Mouse (Mus musculus): Measurements from ENCODE around the gene Wdr74. TPM values are rescaled to one million over a fixed set of nuclear protein-coding genes. Genes with fewer than 3 reads are reported as not detected.
"Not testable (repeated sequence)": the region's sequence is repeated elsewhere in the genome, so short reads cannot be mapped to it uniquely, and the experiment has no call there.

The Wdr74 gene
- total RNA-seq, 2 experiments from 2014 or later = 47.4 to 55.0 TPM

- DNase-seq (ENCODE audit: low spot score in 2 of 2) = no peak
- TF ChIP-seq CTCF (conservative IDR thresholded peaks at IDR 0.05) = no peak
- peak overlapping the region; percentile 92 for H3K27ac ChIP-seq
- H3K4me3 ChIP-seq = peak overlapping the region; percentile 91
Measured at GRCm38 (mm10) chr19:8711506-8711905, 24.1 kb upstream of the Wdr74 start.

- peak overlapping the region; percentile 91 for H3K4me3 ChIP-seq
- no peak for DNase-seq (ENCODE audit: low spot score in 2 of 2)
- H3K27ac ChIP-seq = peak overlapping the region; percentile 92
- TF ChIP-seq CTCF (conservative IDR thresholded peaks at IDR 0.05) = no peak
Measured at GRCm38 (mm10) chr19:8711949-8712869, 23.4 kb upstream of the Wdr74 start.

GRCm38 (mm10) chr19:8712870-8713305 lies 22.7 kb upstream of the Wdr74 start:
- Histone ChIP-seq H3K4me3 (peak overlapping the region; percentile 91), H3K27ac (peak overlapping the region; percentile 92)
- peak; percentile 58 for DNase-seq (ENCODE audit: low spot score in 2 of 2)
- no peak for TF ChIP-seq CTCF (conservative IDR thresholded peaks at IDR 0.05)

DNA sequence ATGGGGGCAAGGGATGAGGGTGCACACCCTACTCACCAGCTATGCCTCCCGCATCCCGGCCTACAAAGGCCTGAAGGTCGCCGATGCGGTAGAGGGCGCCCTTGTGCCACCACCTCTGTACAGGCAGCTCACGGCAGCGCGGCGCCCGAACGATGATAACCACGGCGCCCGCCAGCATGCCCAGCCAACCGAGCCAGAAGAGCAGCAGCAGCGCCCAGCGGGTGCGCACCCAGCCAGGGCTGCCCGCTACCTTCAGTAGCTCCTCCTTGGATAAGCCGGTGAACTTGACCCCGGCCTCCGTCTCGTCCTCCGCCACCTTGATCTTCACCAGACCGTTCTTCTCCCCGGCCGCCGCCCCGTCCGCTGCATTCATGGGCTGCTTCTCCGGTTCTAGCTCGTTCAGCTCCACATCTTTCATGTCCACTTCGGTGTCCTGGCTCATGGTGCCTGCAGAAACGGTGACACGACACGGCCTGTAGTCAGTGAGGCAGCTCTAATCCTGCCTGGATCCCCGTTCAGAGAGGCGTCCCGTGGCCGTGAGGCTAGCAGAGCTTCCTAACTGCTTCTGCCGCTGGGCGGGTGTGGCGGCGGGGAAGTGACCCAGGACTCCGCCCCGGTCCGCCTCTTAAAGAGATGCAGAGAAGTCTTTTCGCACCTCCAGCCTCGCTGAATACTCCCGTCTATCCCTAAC lies 22.2 kb upstream of the Wdr74 start:
- peak; percentile 90 to 95 for DNase-seq (ENCODE audit: low spot score in 2 of 2)
- Histone ChIP-seq H3K27ac (peak overlapping the region; percentile 92), H3K4me3 (peak overlapping the region; percentile 91)
- TF ChIP-seq CTCF (conservative IDR thresholded peaks at IDR 0.05) = peak; percentile 85

- H3K4me3 ChIP-seq = peak overlapping the region; percentile 91
- no peak for TF ChIP-seq CTCF (conservative IDR thresholded peaks at IDR 0.05)
- peak overlapping the region; percentile 92 for H3K27ac ChIP-seq
- DNase-seq (ENCODE audit: low spot score in 2 of 2) = no peak
Measured at GRCm38 (mm10) chr19:8713997-8714652, 21.5 kb upstream of the Wdr74 start.

- peak; percentile 52 for TF ChIP-seq CTCF (conservative IDR thresholded peaks at IDR 0.05)
- Histone ChIP-seq H3K27ac (peak overlapping the region; percentile 92; the same call in 1 of the 2 replicates), H3K4me3 (no peak overlapping the region)
- DNase-seq (ENCODE audit: low spot score in 2 of 2) = no peak
Measured at GRCm38 (mm10) chr19:8714653-8715481, 20.8 kb upstream of the Wdr74 start.

DNA sequence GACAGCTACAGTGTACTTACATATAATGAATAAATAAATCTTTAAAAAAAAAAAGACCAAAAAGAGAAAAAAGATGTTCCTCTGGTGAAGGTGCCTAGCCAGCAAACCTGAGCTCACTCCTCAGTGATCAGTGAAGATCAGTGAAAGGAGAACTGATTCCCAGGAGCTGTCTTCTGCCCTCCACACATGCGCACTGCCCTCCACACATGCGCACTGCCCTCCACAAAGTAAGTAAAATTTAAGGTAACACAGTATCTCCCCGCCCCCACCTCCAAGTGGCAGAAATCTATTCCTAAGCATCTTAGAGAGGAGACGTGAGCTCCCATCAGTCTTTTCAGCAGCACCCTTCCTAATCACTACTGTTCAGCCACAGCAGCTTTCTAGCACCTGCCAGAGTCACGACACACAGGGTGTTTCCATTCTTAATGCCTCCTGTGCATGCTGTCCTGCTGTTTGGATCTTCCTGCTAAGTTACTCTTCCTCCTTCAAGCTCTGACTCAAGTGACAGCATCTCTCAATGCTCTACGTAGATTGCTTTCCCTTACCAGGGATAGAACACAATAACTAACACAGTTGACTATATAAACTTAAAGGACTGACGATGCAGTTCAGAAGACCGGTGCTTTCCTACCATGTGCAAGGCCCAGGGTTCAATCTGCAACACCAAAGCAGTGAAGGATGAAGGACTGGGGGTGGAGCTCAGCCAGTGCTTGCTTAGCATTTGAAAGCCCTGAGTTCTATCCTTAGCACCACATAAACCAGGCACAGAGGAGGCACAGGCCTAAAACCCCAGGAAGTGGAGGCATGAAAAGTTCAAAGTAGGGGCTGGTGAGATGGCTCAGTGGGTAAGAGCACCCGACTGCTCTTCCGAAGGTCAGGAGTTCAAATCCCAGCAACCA lies 19.5 kb upstream of the Wdr74 start:
- Histone ChIP-seq H3K27ac (no peak overlapping the region), H3K4me3 (no peak overlapping the region)
- no peak for DNase-seq (ENCODE audit: low spot score in 2 of 2)
- TF ChIP-seq CTCF (conservative IDR thresholded peaks at IDR 0.05) = no peak

DNA sequence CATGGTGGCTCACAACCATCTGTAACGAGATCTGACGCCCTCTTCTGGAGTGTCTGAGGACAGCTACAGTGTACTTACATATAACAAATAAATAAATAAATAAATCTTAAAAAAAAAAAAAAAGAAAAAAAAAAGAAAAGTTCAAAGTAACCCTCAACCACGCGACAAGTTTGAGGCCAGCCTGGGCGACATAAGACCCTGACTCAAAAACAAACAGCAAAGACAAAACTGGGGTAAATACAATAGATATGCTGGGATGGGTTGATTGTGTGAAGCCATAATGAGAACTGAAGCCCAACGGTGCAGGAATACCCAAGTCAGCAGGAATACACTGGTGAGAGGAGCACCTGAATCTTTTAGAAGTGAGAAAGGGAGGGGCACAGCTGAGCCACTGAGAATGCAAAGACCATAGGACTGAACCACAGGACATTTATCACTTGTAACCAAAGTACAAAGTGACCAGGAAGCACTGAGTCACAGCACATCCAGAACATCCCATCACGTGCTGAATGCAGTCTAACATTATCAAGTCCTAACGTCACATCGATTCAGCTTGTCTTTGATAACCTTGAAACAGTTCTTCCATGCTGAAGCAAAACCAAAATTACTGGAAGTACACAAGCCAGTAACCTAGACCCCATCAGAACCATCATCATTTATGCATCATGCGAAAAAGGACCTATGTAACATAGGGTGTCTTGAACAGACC lies 18.7 kb upstream of the Wdr74 start:
- Histone ChIP-seq H3K4me3 (no peak overlapping the region), H3K27ac (no peak overlapping the region)
- DNase-seq (ENCODE audit: low spot score in 2 of 2) = no peak
- TF ChIP-seq CTCF (conservative IDR thresholded peaks at IDR 0.05) = no peak

DNA sequence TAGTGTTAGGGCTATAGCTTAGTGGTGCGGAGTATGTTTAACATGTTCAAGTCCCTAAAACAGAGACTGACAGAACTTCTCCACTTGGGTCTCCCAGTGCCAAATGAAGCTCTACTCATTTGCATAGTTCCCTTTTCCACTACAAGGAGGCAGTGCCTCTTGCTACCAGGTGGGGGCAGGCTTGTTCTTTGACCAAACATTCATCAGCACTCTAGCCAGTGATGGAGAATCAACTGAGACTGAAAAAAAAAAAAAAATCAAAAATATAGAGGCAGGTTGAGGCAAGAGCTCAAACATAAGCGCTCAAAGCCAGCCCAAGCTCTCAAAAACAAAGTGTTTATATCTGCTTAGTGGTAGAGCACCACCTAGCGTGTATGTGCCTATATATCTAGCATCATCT lies 17.3 kb upstream of the Wdr74 start:
- peak in 1 of 2 experiments; percentile 59 for DNase-seq (ENCODE audit: low spot score in 2 of 2)
- Histone ChIP-seq H3K27ac (no peak overlapping the region), H3K4me3 (no peak overlapping the region)
- peak; percentile 91 for TF ChIP-seq CTCF (conservative IDR thresholded peaks at IDR 0.05)

- H3K27ac ChIP-seq; DNase-seq (ENCODE audit: low spot score in 2 of 2); H3K4me3 ChIP-seq: not testable (repeated sequence)
- TF ChIP-seq CTCF (conservative IDR thresholded peaks at IDR 0.05) = peak; percentile 59
Measured at GRCm38 (mm10) chr19:8719037-8719436, 16.6 kb upstream of the Wdr74 start.

- no peak for DNase-seq (ENCODE audit: low spot score in 2 of 2)
- TF ChIP-seq CTCF (conservative IDR thresholded peaks at IDR 0.05) = no peak
- no peak overlapping the region for H3K27ac ChIP-seq
- peak overlapping the region; percentile 71; the same call in 1 of the 2 replicates for H3K4me3 ChIP-seq
Measured at GRCm38 (mm10) chr19:8721378-8721777, 14.2 kb upstream of the Wdr74 start.
